Mouse (Mus musculus): Measurements from ENCODE around the gene Pla2g4e.

- TF ChIP-seq CTCF (IDR thresholded peaks at IDR 0.05) = no peak
- TF ChIP-seq EP300 (IDR thresholded peaks at IDR 0.05; ENCODE audit: insufficient read depth, low read depth, low read length) = no peak
Observed at GRCm38 (mm10) chr2:120139091-120139490, 106.0 kb downstream of the Pla2g4e start.

Measured in heart, adult 2 months (tissue).